Mouse (Mus musculus) intestine, postnatal 0 days (tissue): ENCODE data around the gene Ntn5. TPM values are rescaled to one million over a fixed set of nuclear protein-coding genes. Genes with fewer than 3 reads are reported as not detected.

ENCODE experiments used
- ATAC-seq: fragments of 200-750 bp; cut with Nextera tagmentation; 2 replicates; pipeline ENCODE4 v1.8.0; 2017; ENCODE audit warnings: mild to moderate bottlenecking, moderate TSS enrichment, moderate library complexity
- H3K27ac ChIP-seq: fragments of 300-500 bp; sonication (generic); 2 replicates; pipeline ENCODE4 v1.5.1; 2014; ENCODE audit warnings: mild to moderate bottlenecking, low read depth, low read length, moderate library complexity
- H3K27me3 ChIP-seq: fragments of 300-500 bp; sonication (generic); replicated peaks from 2 replicates; pipeline ENCODE4 v1.6.1; 2014; ENCODE audit warnings: low read length, mixed read lengths; ENCODE audit not compliant: control insufficient read depth, insufficient read depth
- H3K36me3 ChIP-seq: fragments of 300-500 bp; sonication (generic); 2 replicates; pipeline ENCODE4 v1.6.1; 2014; ENCODE audit warnings: mild to moderate bottlenecking, moderate library complexity; ENCODE audit not compliant: control insufficient read depth, insufficient read depth
- H3K4me1 ChIP-seq: fragments of 300-500 bp; sonication (generic); replicated peaks from 2 replicates; pipeline ENCODE4 v1.6.1; 2014; ENCODE audit warnings: antibody characterized with exemption, low read length, mixed read lengths; ENCODE audit not compliant: control insufficient read depth, insufficient read depth
- H3K4me2 ChIP-seq: fragments of 300-500 bp; sonication (generic); replicated peaks from 2 replicates; pipeline ENCODE4 v1.6.1; 2014; ENCODE audit warnings: low read depth, mild to moderate bottlenecking, moderate library complexity
- H3K4me3 ChIP-seq: fragments of 300-500 bp; sonication (generic); 2 replicates; pipeline ENCODE4 v1.5.1; 2014; ENCODE audit warnings: low read depth, low read length
- H3K9ac ChIP-seq: fragments of 300-500 bp; sonication (generic); 2 replicates; pipeline ENCODE4 v1.6.1; 2014; ENCODE audit warnings: mild to moderate bottlenecking, low read depth, low read length
- H3K9me3 ChIP-seq: fragments of 300-500 bp; sonication (generic); 2 replicates; pipeline ENCODE4 v1.6.1; 2016; ENCODE audit warnings: mixed run types; ENCODE audit not compliant: control insufficient read depth
- CTCF ChIP-seq: sonication (generic); IDR thresholded peaks from 2 replicates; pipeline ENCODE4 v1.5.1; 2016; ENCODE audit warnings: low read depth, mild to moderate bottlenecking, control low read depth, antibody characterized with exemption, moderate library complexity
- WGBS: fragments of 180-500 bp; shearing (Covaris S2); extraction: QIAGEN DNeasy Blood & Tissue Kit; methylation state at CpG from one replicate; pipeline ENCODE4 v1.1.7; 2014; 5-methylcytosine and 5-hydroxymethylcytosine counted together
- polyA plus RNA-seq: library from polyadenylated mRNA; unstranded; fragments of >200 nt; fragmentation: Nextera tagmentation; extraction: Ambion mirVana; gene quantifications from 2 replicates; pipeline ENCODE4 v1.2.1, GENCODE M21; 2015

The Ntn5 gene
- polyA plus RNA-seq, 1 experiment from 2014 or later, result 0.10 TPM

DNA sequence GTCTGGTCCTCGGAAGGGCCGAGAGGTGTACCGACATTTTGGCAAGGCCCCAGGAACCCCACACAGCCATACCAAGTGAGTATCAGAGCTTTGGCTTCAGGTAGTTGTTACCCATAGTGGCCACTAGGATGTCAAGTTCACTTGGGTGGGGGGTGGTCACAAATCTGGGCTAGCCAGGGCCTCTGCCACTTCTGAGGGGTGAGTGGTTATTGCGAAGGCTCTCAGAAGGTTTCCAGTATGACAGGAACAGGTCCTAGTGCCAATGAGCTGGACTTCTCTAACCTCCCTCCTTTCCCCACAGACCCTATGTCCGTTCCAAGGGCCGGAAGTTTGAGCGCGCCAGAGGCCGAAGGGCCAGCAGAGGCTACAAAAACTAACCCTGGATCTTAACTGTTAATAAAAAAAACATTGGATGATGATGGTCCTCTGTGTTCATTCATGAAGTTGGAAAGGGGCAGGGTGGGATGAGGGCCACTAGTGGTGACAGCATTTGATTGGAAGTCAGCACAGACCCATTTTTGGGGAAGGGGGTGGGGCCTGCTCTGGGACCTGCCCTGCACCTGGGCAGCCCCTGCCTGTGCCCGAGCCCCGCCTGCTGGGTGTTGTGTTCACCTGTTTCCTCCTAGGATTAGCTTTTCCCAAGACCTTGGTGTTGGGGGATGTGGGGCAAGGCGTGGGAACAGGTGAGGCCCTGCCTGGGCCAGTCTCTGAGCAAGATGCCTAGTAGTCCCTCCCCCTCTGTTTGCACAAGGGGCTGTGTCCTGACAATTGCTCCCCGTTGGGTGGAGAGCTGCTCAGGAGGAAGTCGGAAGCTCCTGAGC lies 36.8 kb downstream of the Ntn5 start, which contains the start of gene Fam83e:
Gene Fam83e (plus strand): TSS at position 800 of the 821 bp plus-strand sequence.
- Histone ChIP-seq H3K36me3 (peaks cover 49% of the 10 kb centered on the region), H3K4me3 (peak within 1 kb of the TSS; percentile 33), H3K4me2 (peak within 1 kb of the TSS; percentile 78), H3K4me1 (peaks cover 15% of the 10 kb centered on the region; the same call in 1 of the 2 replicates), H3K9me3 (no peaks in the 10 kb centered on the region), H3K27me3 (no peaks in the 10 kb centered on the region), H3K9ac (peak within 1 kb of the TSS; percentile 45), H3K27ac (peak within 1 kb of the TSS; percentile 86)
- 56% methylated on average over 14 of the region's 14 CpGs for WGBS
- peak; percentile 70 for ATAC-seq
- TF ChIP-seq CTCF, result peak; percentile 50

GRCm38 (mm10) chr7:45721234-45721571 lies 37.4 kb downstream of the Ntn5 start:
- no peaks in the 10 kb centered on the region for H3K27me3 ChIP-seq
- TF ChIP-seq CTCF, result no peak
- peaks cover 52% of the 10 kb centered on the region for H3K36me3 ChIP-seq
- peak overlapping the region; percentile 57 for H3K4me2 ChIP-seq
- H3K27ac ChIP-seq, result peak overlapping the region; percentile 86
- WGBS, result 38% methylated on average over 7 of the region's 7 CpGs
- peak overlapping the region; percentile 33 for H3K4me3 ChIP-seq
- H3K9ac ChIP-seq, result peak overlapping the region; percentile 45
- peaks cover 9% of the 10 kb centered on the region; the same call in 1 of the 2 replicates for H3K4me1 ChIP-seq
- no peaks in the 10 kb centered on the region for H3K9me3 ChIP-seq
- no peak for ATAC-seq

GRCm38 (mm10) chr7:45721642-45722347 lies 38.0 kb downstream of the Ntn5 start:
- WGBS, result 58% methylated on average over 13 of the region's 13 CpGs
- peak overlapping the region; percentile 57 for H3K4me2 ChIP-seq
- TF ChIP-seq CTCF, result no peak
- peak overlapping the region; percentile 45 for H3K9ac ChIP-seq
- H3K9me3 ChIP-seq, result no peaks in the 10 kb centered on the region
- H3K4me3 ChIP-seq, result peak overlapping the region; percentile 33
- 0 out of 2 replicates have a peak, but pooled peaks cover 6% of the 10 kb centered on the region for H3K4me1 ChIP-seq
- H3K27ac ChIP-seq, result peak overlapping the region; percentile 86
- peaks cover 52% of the 10 kb centered on the region for H3K36me3 ChIP-seq
- no peak for ATAC-seq
- no peaks in the 10 kb centered on the region for H3K27me3 ChIP-seq

- Histone ChIP-seq H3K9me3 (no peaks in the 10 kb centered on the region), H3K4me2 (peak overlapping the region; percentile 57), H3K27ac (peak overlapping the region; percentile 86), H3K4me3 (peak overlapping the region; percentile 33), H3K9ac (peak overlapping the region; percentile 45), H3K27me3 (no peaks in the 10 kb centered on the region), H3K36me3 (peaks cover 52% of the 10 kb centered on the region), H3K4me1 (0 out of 2 replicates have a peak, but pooled peaks cover 2% of the 10 kb centered on the region)
- WGBS, result 52% methylated on average over 13 of the region's 13 CpGs
- 0 out of 2 replicates have a peak, but pooled peaks have one; percentile 1 for ATAC-seq
- TF ChIP-seq CTCF, result peak; percentile 48
Observed at GRCm38 (mm10) chr7:45722348-45722713, 38.5 kb downstream of the Ntn5 start.

GRCm38 (mm10) chr7:45723301-45723700 lies 39.5 kb downstream of the Ntn5 start:
- Histone ChIP-seq H3K9ac (no peak overlapping the region), H3K4me1 (0 out of 2 replicates have a peak, but pooled peaks cover 2% of the 10 kb centered on the region), H3K36me3 (peaks cover 52% of the 10 kb centered on the region), H3K4me3 (no peak overlapping the region), H3K4me2 (peak overlapping the region; percentile 57; the same call in 1 of the 2 replicates), H3K9me3 (no peaks in the 10 kb centered on the region), H3K27ac (peak overlapping the region; percentile 86; the same call in 1 of the 2 replicates), H3K27me3 (no peaks in the 10 kb centered on the region)
- TF ChIP-seq CTCF, result no peak
- 86% methylated on average over 4 of the region's 4 CpGs for WGBS
- no peak for ATAC-seq

DNA sequence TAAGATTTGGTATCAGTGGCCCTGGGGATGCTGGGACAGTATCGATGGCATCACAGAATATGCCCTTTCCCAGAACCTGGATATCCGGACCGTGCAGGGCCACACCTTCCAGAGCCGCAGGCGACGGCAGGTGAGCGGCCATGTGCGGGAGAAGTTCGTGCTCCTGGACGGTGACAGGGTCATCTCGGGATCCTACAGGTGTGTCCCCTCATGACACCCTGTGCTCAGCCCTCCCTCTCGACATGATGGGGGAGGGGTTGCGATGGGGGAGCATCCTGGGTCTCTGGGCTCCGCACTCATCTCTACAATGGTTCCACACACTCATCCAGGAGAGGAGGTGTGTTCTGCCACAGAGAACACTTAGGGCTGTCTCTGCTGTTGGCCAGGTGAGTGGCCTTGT lies 40.0 kb downstream of the Ntn5 start:
- Histone ChIP-seq H3K36me3 (peaks cover 53% of the 10 kb centered on the region), H3K4me3 (no peak overlapping the region), H3K27me3 (no peaks in the 10 kb centered on the region), H3K4me1 (0 out of 2 replicates have a peak, but pooled peaks cover 2% of the 10 kb centered on the region), H3K9ac (no peak overlapping the region), H3K4me2 (no peak overlapping the region), H3K9me3 (no peaks in the 10 kb centered on the region), H3K27ac (no peak overlapping the region; the same call in 1 of the 2 replicates)
- WGBS, result 90% methylated on average over 14 of the region's 14 CpGs
- no peak for ATAC-seq
- no peak for TF ChIP-seq CTCF
